Mouse (Mus musculus) midbrain, postnatal 0 days (tissue): ENCODE data around the gene Nr1h2. TPM values are rescaled to one million over a fixed set of nuclear protein-coding genes. Genes with fewer than 3 reads are reported as not detected.
A peak's percentile ranks its signal among the peaks of the same experiment; 100 is the strongest.

ENCODE experiments used
- ATAC-seq: fragments of 200-750 bp; cut with Nextera tagmentation; 2 replicates; pipeline ENCODE4 v1.8.0; 2017; ENCODE audit warnings: moderate number of reproducible peaks, mild to moderate bottlenecking, moderate TSS enrichment, moderate library complexity; ENCODE audit not compliant: low FRiP score
- DNase-seq: peaks from one replicate; pipeline ENCODE4 v3.0.0-alpha.2; 2015; ENCODE audit warnings: low spot score
- H3K27ac ChIP-seq: fragments of 300-500 bp; sonication (generic); 2 replicates; pipeline ENCODE4 v1.5.1; 2014; ENCODE audit warnings: low read depth, mild to moderate bottlenecking, low read length, mixed read lengths
- H3K27me3 ChIP-seq: fragments of 300-500 bp; sonication (generic); 2 replicates; pipeline ENCODE4 v1.6.1; 2014; ENCODE audit warnings: low read length, control low read depth, mixed read lengths; ENCODE audit not compliant: insufficient read depth
- H3K36me3 ChIP-seq: fragments of 300-500 bp; sonication (generic); 2 replicates; pipeline ENCODE4 v1.6.1; 2014; ENCODE audit warnings: low read length, control low read depth, mixed read lengths; ENCODE audit not compliant: insufficient read depth
- H3K4me1 ChIP-seq: fragments of 300-500 bp; sonication (generic); 2 replicates; pipeline ENCODE4 v1.6.1; 2014; ENCODE audit warnings: mild to moderate bottlenecking, control low read depth, antibody characterized with exemption, low read length, mixed read lengths; ENCODE audit not compliant: insufficient read depth
- H3K4me2 ChIP-seq: fragments of 300-500 bp; sonication (generic); 2 replicates; pipeline ENCODE4 v1.6.1; 2014; ENCODE audit warnings: low read depth, mild to moderate bottlenecking, low read length, mixed read lengths; ENCODE audit not compliant: poor library complexity, severe bottlenecking
- H3K4me3 ChIP-seq: fragments of 300-500 bp; sonication (generic); 2 replicates; pipeline ENCODE4 v1.5.1; 2014; ENCODE audit warnings: low read depth, mild to moderate bottlenecking, low read length, moderate library complexity
- H3K9ac ChIP-seq: fragments of 300-500 bp; sonication (generic); replicated peaks from 2 replicates; pipeline ENCODE4 v1.6.1; 2014; ENCODE audit warnings: mild to moderate bottlenecking, low read length, moderate library complexity, mixed read lengths; ENCODE audit not compliant: poor library complexity, severe bottlenecking
- H3K9me3 ChIP-seq: fragments of 300-500 bp; sonication (generic); 2 replicates; pipeline ENCODE4 v1.6.1; 2016; ENCODE audit warnings: low read length, control low read depth
- CTCF ChIP-seq: IDR thresholded peaks from 2 replicates; pipeline ENCODE4 v1.5.1; 2016; ENCODE audit warnings: antibody characterized with exemption, mild to moderate bottlenecking
- WGBS: fragments of 180-500 bp; shearing (Covaris S2); extraction: QIAGEN DNeasy Blood & Tissue Kit; methylation state at CpG from one replicate; pipeline ENCODE4 v1.1.7; 2014; 5-methylcytosine and 5-hydroxymethylcytosine counted together
- polyA plus RNA-seq: library from polyadenylated mRNA; unstranded; fragments of >200 nt; fragmentation: Nextera tagmentation; extraction: Ambion mirVana; gene quantifications from 2 replicates; pipeline ENCODE4 v1.2.1, GENCODE M21; 2015
- total RNA-seq: library from RNA; depleted of rRNA; stranded (reverse); fragments of >200 nt; gene quantifications from 2 replicates; pipeline ENCODE4 v1.2.3, GENCODE M21; 2014; rRNA removed

Nr1h2 gene
- 46.8 and 47.7 TPM in 2 replicates for total RNA-seq
- polyA plus RNA-seq: 41.2 and 48.0 TPM in 2 replicates

DNA sequence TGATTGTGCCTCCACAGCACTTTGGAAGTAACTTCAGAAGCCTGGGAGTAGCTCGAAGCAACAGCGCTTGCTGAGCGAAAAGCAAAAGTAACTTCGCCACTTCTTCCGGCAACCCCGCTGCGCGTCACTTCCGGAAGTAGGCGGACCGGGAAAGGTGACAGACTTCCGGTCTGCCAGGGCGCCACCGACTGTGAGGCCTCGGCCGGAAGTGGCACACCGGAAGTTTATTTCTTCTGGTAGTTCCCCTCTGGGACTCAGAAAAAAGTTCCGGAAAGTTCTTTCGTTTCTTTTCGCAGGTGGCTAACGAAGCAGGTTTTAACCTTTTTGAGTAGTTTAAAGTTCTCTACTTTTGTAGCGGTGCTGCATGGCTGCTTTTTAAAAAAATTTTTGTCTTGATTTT, at the start of gene Nr1h2:
Gene Nr1h2, minus strand, starts transcription at position 126 of the 400 bp plus-strand sequence.
- Histone ChIP-seq H3K4me3 (peak within 1 kb of the TSS; percentile 72), H3K36me3 (peaks cover 19% of the 10 kb centered on the region), H3K4me1 (0 out of 2 replicates have a peak, but pooled peaks cover 4% of the 10 kb centered on the region), H3K4me2 (peak within 1 kb of the TSS; percentile 89), H3K27me3 (0 out of 2 replicates have a peak, but pooled peaks cover 3% of the 10 kb centered on the region), H3K9me3 (no peaks in the 10 kb centered on the region), H3K27ac (peak within 1 kb of the TSS; percentile 79), H3K9ac (peak within 1 kb of the TSS; percentile 34)
- DNase-seq (peak; percentile 97), ATAC-seq (peak; percentile 83)
- WGBS: under 1% methylated on average over 22 of the region's 22 CpGs
- TF ChIP-seq CTCF: 0 out of 2 replicates have a peak, but pooled peaks have one; percentile 8

DNA sequence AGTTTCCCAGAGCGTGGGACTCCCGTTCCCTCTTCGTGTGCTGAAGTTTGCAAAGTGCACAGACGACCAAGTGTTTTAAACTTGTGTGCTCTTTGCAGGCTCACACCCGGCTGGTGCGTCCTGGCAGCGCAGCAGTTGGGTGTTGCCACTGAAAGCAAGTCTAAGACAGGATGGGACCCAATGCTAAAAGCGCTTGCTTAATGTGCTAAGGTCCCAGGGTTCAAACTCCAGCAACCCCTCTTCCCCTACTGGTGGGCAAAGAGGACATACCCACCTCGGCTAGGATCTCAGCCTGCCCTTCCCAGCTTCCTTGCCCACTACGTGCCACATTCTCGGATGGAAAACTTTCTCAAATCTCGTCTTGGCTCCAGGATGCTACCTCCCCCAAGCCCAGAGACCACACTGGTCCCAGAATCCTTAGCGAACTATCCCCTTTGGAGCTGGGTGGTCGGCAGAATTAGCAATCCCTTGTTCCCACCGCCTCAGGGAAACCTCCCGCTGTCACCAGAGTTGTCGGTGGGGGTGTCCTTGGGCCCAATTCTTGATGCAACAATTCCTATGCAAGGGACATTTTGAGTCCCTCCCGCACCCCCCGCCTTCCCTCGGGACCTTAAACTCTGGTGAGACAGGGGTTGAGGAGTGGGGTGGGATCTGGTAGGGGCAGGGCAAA, 49.6 kb upstream of the Nr1h2 start:
- Histone ChIP-seq H3K27me3 (peaks cover 16% of the 10 kb centered on the region; the same call in 1 of the 2 replicates), H3K27ac (no peak overlapping the region), H3K4me2 (peak overlapping the region; percentile 47; the same call in 1 of the 2 replicates), H3K9me3 (no peaks in the 10 kb centered on the region), H3K36me3 (peaks cover 3% of the 10 kb centered on the region), H3K9ac (no peak overlapping the region), H3K4me3 (no peak overlapping the region), H3K4me1 (peaks cover 2% of the 10 kb centered on the region; the same call in 1 of the 2 replicates)
- no peak for ATAC-seq
- no peak for TF ChIP-seq CTCF
- WGBS: 4% methylated on average over 20 of the region's 20 CpGs
- DNase-seq: no peak

DNA sequence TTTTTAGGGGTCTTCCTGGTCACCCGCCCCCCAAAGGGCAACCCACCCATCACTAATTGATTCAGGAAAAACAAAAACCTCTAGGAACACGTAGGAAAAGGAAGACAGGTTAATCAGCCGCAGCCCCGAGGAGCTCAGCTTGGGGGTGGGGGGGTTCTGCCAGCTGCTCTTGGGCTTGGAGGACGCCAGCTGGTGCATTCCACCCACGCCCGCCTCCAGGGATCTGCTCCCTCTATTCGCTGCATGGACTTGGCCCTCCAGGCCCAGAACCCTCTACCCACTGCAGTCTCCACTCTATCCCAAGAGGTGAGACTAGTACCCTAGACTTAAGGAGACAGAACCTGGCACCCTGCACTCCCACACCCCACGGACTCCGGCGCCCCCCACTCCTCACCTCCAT, 48.7 kb upstream of the Nr1h2 start:
- no peak overlapping the region for H3K4me2 ChIP-seq
- peaks cover 4% of the 10 kb centered on the region for H3K36me3 ChIP-seq
- H3K9ac ChIP-seq: no peak overlapping the region
- no peak for TF ChIP-seq CTCF
- H3K4me1 ChIP-seq: peaks cover 2% of the 10 kb centered on the region; the same call in 1 of the 2 replicates
- H3K27ac ChIP-seq: no peak overlapping the region
- ATAC-seq: no peak
- H3K9me3 ChIP-seq: no peaks in the 10 kb centered on the region
- no peak for DNase-seq
- 20% methylated on average over 10 of the region's 11 CpGs for WGBS
- H3K4me3 ChIP-seq: no peak overlapping the region
- H3K27me3 ChIP-seq: peaks cover 16% of the 10 kb centered on the region; the same call in 1 of the 2 replicates

DNA sequence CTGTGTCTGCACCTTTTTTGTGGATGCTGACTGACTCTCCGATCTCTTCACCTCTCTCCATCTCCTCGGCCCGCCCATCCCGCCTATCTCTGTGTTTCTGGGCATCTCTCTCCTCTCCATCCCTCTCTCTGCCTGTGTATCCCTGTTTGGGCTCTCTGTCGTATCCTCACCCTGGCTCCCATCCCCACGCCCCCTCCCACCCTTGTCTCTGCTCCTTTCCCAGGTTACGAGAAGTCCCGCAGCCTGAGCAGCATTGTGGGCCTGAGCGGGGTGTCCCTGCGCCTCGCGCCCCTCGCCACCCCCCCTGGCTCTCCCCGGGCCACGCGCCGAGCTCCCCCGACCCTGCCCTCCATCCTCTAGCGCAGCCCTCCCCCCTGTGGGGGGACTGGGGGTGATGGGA, 47.9 kb upstream of the Nr1h2 start:
- Histone ChIP-seq H3K4me1 (peaks cover 2% of the 10 kb centered on the region; the same call in 1 of the 2 replicates), H3K27me3 (peaks cover 16% of the 10 kb centered on the region; the same call in 1 of the 2 replicates), H3K4me2 (no peak overlapping the region), H3K9me3 (no peaks in the 10 kb centered on the region), H3K4me3 (no peak overlapping the region), H3K27ac (no peak overlapping the region), H3K9ac (no peak overlapping the region), H3K36me3 (peaks cover 4% of the 10 kb centered on the region)
- DNase-seq (no peak), ATAC-seq (no peak)
- no peak for TF ChIP-seq CTCF
- 22% methylated on average over 19 of the region's 19 CpGs for WGBS

DNA sequence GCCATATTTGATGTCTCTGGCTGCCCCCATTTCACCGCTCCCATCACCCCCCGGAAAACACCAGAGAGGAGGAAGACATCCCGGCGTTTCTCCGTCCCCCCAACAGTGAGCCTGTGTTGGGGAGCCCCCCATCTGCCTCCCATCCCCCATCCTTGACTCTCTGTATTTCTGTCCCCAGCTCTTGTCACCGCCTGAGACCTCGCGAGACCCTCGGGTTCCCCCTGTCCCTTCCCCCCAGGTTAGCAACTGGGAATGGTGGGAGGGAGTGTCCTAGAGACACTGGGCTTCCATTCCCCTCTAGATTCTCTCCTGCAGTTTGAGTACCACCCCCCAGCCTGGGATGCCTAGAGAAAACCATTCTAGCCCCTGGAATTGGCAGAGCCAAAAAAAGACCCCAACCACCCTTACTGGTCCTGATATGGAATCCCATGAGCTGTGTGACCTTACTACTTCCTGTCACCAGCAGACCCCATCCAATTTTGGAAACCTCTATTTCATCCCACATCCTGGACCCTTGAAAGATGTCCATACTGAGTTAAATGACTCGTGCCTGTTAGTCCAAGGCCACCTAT, 47.0 kb upstream of the Nr1h2 start:
- WGBS: 86% methylated on average over 10 of the region's 10 CpGs
- no peak for ATAC-seq
- H3K4me3 ChIP-seq: no peak overlapping the region

DNA sequence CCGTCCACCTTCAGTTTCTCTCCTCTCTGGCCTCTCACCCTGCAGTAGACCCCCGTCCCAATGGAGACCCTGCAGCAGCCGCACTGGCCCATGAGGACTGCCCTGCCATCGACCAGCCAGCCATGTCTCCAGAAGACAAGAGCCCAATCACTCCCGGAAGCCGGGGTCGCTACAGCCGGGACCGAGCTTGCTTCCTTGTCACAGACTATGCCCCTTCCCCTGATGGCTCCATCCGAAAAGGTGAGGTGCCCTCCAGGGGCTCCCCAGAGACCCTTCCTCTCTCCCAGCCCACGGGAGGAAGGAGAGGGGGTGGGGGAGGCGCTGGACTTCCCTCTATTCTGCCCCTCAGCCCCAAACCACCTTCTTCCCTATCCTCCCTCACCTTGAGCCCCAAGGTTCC, 44.6 kb upstream of the Nr1h2 start:
- no peak overlapping the region for H3K4me2 ChIP-seq
- TF ChIP-seq CTCF: no peak
- no peak overlapping the region for H3K4me3 ChIP-seq
- ATAC-seq (no peak), DNase-seq (no peak)
- H3K27ac ChIP-seq: no peak overlapping the region
- H3K36me3 ChIP-seq: peaks cover 10% of the 10 kb centered on the region
- peaks cover 13% of the 10 kb centered on the region; the same call in 1 of the 2 replicates for H3K27me3 ChIP-seq
- WGBS: 81% methylated on average over 10 of the region's 12 CpGs
- H3K9ac ChIP-seq: no peak overlapping the region
- H3K4me1 ChIP-seq: peaks cover 5% of the 10 kb centered on the region; the same call in 1 of the 2 replicates
- no peaks in the 10 kb centered on the region for H3K9me3 ChIP-seq

More for the DNA sequence above, 47.0 kb upstream of the Nr1h2 start:
- peaks cover 2% of the 10 kb centered on the region; the same call in 1 of the 2 replicates for H3K4me1 ChIP-seq
- no peaks in the 10 kb centered on the region for H3K9me3 ChIP-seq
- DNase-seq: no peak
- H3K27me3 ChIP-seq: peaks cover 16% of the 10 kb centered on the region; the same call in 1 of the 2 replicates
- peaks cover 7% of the 10 kb centered on the region for H3K36me3 ChIP-seq
- no peak overlapping the region for H3K9ac ChIP-seq
- no peak for TF ChIP-seq CTCF
- H3K27ac ChIP-seq: no peak overlapping the region
- no peak overlapping the region for H3K4me2 ChIP-seq
